Mouse (Mus musculus) kidney, embryonic 15.5 days (tissue): ENCODE measurements at regions not wholly inside any gene's neighbourhood (a gene's known extent, or its start where the extent isn't known, plus 50 kb on each side); places are given as distances from the start of the nearest gene placed in this dataset.
A peak's percentile ranks its signal among the peaks of the same experiment; 100 is the strongest.

Experiments
- ATAC-seq: fragments of 200-750 bp; cut with Nextera tagmentation; replicated peaks from 2 replicates; pipeline ENCODE4 v1.8.0; 2017; ENCODE audit warnings: moderate TSS enrichment; ENCODE audit not compliant: low FRiP score
- H3K27ac ChIP-seq: fragments of 300-500 bp; sonication (generic); 2 replicates; pipeline ENCODE4 v1.5.1; 2015; ENCODE audit warnings: mild to moderate bottlenecking, inconsistent platforms
- H3K27me3 ChIP-seq: fragments of 300-500 bp; sonication (generic); 2 replicates; pipeline ENCODE4 v1.6.1; 2015; ENCODE audit warnings: inconsistent platforms
- H3K36me3 ChIP-seq: fragments of 300-500 bp; sonication (generic); 2 replicates; pipeline ENCODE4 v1.6.1; 2015; ENCODE audit warnings: inconsistent platforms
- H3K4me1 ChIP-seq: fragments of 300-500 bp; sonication (generic); 2 replicates; pipeline ENCODE4 v1.6.1; 2015; ENCODE audit warnings: inconsistent platforms
- H3K4me2 ChIP-seq: fragments of 300-500 bp; sonication (generic); 2 replicates; pipeline ENCODE4 v1.6.1; 2015; ENCODE audit warnings: moderate library complexity, mild to moderate bottlenecking, inconsistent platforms
- H3K4me3 ChIP-seq: fragments of 300-500 bp; sonication (generic); replicated peaks from 2 replicates; pipeline ENCODE4 v1.5.1; 2015; ENCODE audit warnings: mild to moderate bottlenecking, inconsistent platforms
- H3K9ac ChIP-seq: fragments of 300-500 bp; sonication (generic); 2 replicates; pipeline ENCODE4 v1.6.1; 2015; ENCODE audit warnings: mild to moderate bottlenecking, inconsistent platforms
- H3K9me3 ChIP-seq: fragments of 300-500 bp; sonication (generic); replicated peaks from 2 replicates; pipeline ENCODE4 v1.6.1; 2016; ENCODE audit warnings: inconsistent platforms
- WGBS: fragments of 180-500 bp; shearing (Covaris S2); methylation state at CpG from one replicate; pipeline ENCODE4 v1.1.7; 2015; ENCODE audit warnings: mixed read lengths; 5-methylcytosine and 5-hydroxymethylcytosine counted together

DNA sequence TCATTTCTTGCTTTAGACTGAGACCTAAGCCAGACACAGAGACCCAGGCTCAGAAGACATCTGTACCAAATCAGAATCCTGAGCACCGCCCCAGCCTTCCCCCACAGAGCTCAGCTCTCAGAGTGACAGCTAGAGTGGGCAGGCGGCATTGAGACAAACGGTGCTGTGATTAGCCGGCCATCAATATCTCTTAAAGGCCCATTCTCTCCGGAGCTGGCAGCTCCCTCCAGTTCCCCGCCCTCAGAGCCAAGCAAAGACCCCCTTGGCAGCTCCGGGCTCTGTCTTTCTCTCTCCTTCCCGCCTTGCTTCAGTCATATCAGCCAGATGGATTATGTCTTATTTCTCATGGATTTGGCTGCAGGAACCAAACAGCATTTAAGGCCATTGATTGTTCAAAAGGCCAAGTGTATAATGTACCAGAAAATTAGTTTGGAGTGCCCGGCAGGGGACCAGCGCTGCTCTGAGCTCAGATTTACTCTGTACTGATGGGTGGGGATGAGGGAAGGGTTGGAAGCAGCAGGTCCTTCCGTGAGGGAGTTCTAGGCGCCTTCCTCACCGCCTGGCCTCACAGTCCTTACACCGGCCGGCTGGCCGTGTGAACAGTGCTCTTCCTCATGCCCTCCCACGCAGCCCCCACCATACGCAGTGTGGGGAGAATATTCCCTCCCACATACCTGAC lies 109.0 kb upstream of the Thy1 start:
- 12% methylated on average over 18 of the region's 18 CpGs for WGBS
- Histone ChIP-seq H3K4me2 (0 out of 2 replicates have a peak overlapping the region, but pooled peaks have one; percentile 21), H3K4me3 (no peak overlapping the region), H3K9me3 (no peaks in the 10 kb centered on the region), H3K4me1 (peaks cover 26% of the 10 kb centered on the region), H3K36me3 (no peaks in the 10 kb centered on the region), H3K9ac (no peak overlapping the region), H3K27me3 (peaks cover 23% of the 10 kb centered on the region), H3K27ac (no peak overlapping the region)
- ATAC-seq, result peak; percentile 40; the same call in 1 of the 2 replicates

- H3K9ac ChIP-seq, result no peak overlapping the region
- peaks cover 23% of the 10 kb centered on the region for H3K27me3 ChIP-seq
- 4% methylated on average over 5 of the region's 5 CpGs for WGBS
- H3K27ac ChIP-seq, result no peak overlapping the region
- no peaks in the 10 kb centered on the region for H3K9me3 ChIP-seq
- peak; percentile 85 for ATAC-seq
- peaks cover 21% of the 10 kb centered on the region for H3K4me1 ChIP-seq
- no peaks in the 10 kb centered on the region for H3K36me3 ChIP-seq
- 0 out of 2 replicates have a peak overlapping the region, but pooled peaks have one; percentile 21 for H3K4me2 ChIP-seq
- H3K4me3 ChIP-seq, result no peak overlapping the region
Observed at GRCm38 (mm10) chr9:43934691-43935064, 108.5 kb upstream of the Thy1 start.

DNA sequence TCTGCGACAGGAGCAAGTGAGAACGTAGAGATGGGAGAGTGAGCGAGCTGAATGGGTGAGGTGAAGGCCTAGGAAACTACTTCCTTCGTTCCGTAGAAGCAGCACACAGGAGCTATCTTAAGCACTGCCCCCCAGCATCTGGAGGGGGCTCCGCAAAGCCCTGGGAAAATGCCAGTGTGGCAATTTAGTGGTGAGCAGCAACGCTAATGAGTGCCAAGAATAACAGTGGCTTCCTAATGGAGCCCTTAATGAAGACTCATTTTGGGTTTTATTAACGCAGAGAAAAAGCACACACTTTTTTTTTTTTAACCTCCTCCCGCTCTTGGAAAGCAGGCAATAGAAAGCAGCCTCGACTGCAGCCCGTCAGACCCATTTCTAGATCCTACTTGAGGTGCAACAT lies 103.8 kb upstream of the Thy1 start:
- WGBS, result 61% methylated on average over 11 of the region's 11 CpGs
- no peak for ATAC-seq
- H3K4me3 ChIP-seq, result no peak overlapping the region
- H3K4me1 ChIP-seq, result peaks cover 6% of the 10 kb centered on the region
- H3K36me3 ChIP-seq, result no peaks in the 10 kb centered on the region
- H3K9ac ChIP-seq, result no peak overlapping the region
- H3K27ac ChIP-seq, result no peak overlapping the region
- peaks cover 14% of the 10 kb centered on the region for H3K27me3 ChIP-seq
- H3K9me3 ChIP-seq, result no peaks in the 10 kb centered on the region
- H3K4me2 ChIP-seq, result no peak overlapping the region

- Histone ChIP-seq H3K9me3 (no peaks in the 10 kb centered on the region), H3K4me3 (no peak overlapping the region)
- 83% methylated on average over 5 of the region's 5 CpGs for WGBS
Observed at GRCm38 (mm10) chr9:43942147-43942546, 101.0 kb upstream of the Thy1 start.

DNA sequence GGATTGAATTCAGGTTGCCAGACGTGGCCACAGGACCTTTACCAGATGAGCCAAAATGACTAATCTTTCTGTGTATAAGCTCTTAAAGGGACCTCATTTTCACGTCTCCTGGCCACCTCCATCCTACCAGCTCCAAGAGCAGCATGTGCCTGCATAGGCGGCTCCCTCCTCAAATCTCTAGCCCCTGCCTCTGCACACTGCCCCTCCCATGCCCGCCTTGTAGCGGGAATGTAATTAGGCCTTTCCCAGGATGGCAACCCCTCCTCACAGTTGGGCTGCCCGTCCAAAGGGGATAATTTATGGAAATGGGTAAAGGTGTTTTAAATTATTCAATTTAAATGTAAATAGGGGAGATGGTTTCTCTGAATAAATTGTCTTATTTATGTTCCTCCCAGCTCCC lies 99.7 kb upstream of the Thy1 start:
- Histone ChIP-seq H3K9ac (no peak overlapping the region), H3K4me3 (no peak overlapping the region), H3K4me2 (no peak overlapping the region), H3K27me3 (0 out of 2 replicates have a peak, but pooled peaks cover under 1% of the 10 kb centered on the region), H3K36me3 (no peaks in the 10 kb centered on the region), H3K27ac (no peak overlapping the region), H3K4me1 (peaks cover 14% of the 10 kb centered on the region), H3K9me3 (no peaks in the 10 kb centered on the region)
- WGBS, result 37% methylated on average over 6 of the region's 6 CpGs
- no peak for ATAC-seq

More at GRCm38 (mm10) chr9:43942147-43942546, 101.0 kb upstream of the Thy1 start:
- no peak overlapping the region for H3K27ac ChIP-seq
- no peak overlapping the region for H3K9ac ChIP-seq
- H3K36me3 ChIP-seq, result no peaks in the 10 kb centered on the region
- H3K27me3 ChIP-seq, result peaks cover 6% of the 10 kb centered on the region; the same call in 1 of the 2 replicates
- no peak for ATAC-seq
- peaks cover 7% of the 10 kb centered on the region for H3K4me1 ChIP-seq
- H3K4me2 ChIP-seq, result no peak overlapping the region

DNA sequence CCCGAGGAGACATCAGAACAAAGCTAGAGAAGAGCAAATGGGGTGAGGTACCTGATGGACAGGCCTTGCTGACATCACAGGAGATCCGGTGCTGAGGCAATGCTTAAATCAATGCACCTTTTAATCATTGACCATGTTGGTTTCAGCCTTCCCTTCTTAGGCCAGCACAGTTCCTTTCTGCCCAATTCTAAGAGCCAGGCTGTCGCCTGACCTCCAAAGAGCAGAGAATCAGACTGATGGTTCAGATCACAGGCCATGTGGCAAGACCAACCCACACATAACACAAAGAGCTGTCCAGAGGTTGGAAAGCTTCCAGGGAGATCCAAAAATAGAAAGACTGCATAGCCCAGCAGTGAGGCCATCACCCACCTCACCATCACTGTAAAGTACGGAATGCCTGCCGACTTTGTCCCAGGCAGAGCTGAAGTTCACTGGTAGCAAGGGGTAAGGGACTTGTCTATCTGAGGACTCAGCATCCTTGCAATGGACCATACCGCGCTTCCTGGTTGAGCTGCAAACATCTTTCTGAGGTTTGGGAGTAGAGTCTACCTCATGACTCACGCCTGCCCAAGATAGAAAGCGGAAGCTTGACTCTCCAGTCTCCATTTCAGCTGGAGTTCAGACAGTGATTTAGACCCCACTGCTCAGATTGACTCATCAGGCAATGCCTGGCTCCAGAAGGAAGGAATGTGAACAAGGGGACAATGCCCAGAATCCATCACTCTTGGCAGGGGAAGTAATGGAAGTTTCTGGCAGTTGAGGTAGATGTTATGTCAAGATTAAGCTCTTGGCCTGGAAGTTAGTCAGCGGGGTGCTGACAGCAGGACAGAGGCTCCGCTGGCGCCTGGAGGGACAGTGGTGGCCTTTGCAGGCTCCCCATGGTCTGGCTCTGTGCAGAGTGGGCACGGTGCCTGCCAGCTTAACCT lies 98.1 kb upstream of the Thy1 start:
- H3K9ac ChIP-seq, result no peak overlapping the region
- H3K4me2 ChIP-seq, result no peak overlapping the region
- ATAC-seq, result no peak
- no peaks in the 10 kb centered on the region for H3K9me3 ChIP-seq
- H3K36me3 ChIP-seq, result no peaks in the 10 kb centered on the region
- no peaks in the 10 kb centered on the region for H3K27me3 ChIP-seq
- peaks cover 14% of the 10 kb centered on the region for H3K4me1 ChIP-seq
- no peak overlapping the region for H3K27ac ChIP-seq
- WGBS, result 76% methylated on average over 13 of the region's 13 CpGs
- no peak overlapping the region for H3K4me3 ChIP-seq

DNA sequence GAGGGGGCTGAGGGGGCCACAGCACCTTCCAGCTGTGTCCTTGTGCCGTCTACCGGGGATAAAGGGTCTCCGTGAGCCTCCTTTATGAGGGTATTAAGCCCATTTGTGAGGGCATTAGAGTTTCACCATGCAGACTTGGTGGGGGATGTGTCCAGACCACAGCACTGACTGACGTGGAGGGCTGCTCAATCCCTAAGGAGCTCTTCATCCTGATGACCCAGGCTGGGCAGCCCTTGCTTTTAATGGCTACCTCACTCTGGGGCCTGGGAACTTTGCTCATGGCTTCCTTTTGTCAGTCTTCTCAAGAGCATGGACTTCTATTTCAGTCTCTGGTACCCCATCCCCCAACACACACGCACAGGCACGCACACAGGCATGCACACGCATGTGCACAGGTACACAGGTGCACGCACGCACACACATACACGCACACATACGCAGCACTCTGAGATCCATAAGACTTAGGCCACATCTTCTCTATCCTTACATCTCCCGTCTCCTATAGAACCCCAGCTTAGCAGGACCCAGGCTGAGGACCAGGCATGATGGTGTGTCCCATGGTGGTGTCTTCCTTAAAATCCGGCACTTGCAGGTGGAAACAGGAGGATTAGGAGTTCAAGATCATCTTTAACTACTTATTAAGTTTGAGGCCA lies 97.1 kb upstream of the Thy1 start:
- H3K4me2 ChIP-seq, result no peak overlapping the region
- no peaks in the 10 kb centered on the region for H3K36me3 ChIP-seq
- no peak for ATAC-seq
- H3K4me3 ChIP-seq, result no peak overlapping the region
- no peak overlapping the region for H3K27ac ChIP-seq
- peaks cover 14% of the 10 kb centered on the region for H3K4me1 ChIP-seq
- no peak overlapping the region for H3K9ac ChIP-seq
- WGBS, result 81% methylated on average over 13 of the region's 13 CpGs
- H3K27me3 ChIP-seq, result no peaks in the 10 kb centered on the region
- no peaks in the 10 kb centered on the region for H3K9me3 ChIP-seq

- Histone ChIP-seq H3K4me2 (no peak overlapping the region), H3K9ac (no peak overlapping the region), H3K4me1 (peaks cover 14% of the 10 kb centered on the region), H3K27me3 (no peaks in the 10 kb centered on the region), H3K4me3 (no peak overlapping the region), H3K27ac (0 out of 2 replicates have a peak overlapping the region, but pooled peaks have one; percentile 16), H3K36me3 (no peaks in the 10 kb centered on the region), H3K9me3 (no peaks in the 10 kb centered on the region)
- 29% methylated on average over 5 of the region's 5 CpGs for WGBS
- peak; percentile 36; the same call in 1 of the 2 replicates for ATAC-seq
Observed at GRCm38 (mm10) chr9:43947089-43947488, 96.1 kb upstream of the Thy1 start.

GRCm38 (mm10) chr9:43947490-43948150 lies 95.6 kb upstream of the Thy1 start:
- Histone ChIP-seq H3K27ac (no peak overlapping the region), H3K4me1 (peaks cover 14% of the 10 kb centered on the region), H3K27me3 (no peaks in the 10 kb centered on the region), H3K9ac (no peak overlapping the region), H3K4me2 (no peak overlapping the region), H3K9me3 (no peaks in the 10 kb centered on the region), H3K36me3 (no peaks in the 10 kb centered on the region), H3K4me3 (no peak overlapping the region)
- 7% methylated on average over 11 of the region's 11 CpGs for WGBS
- peak; percentile 58; the same call in 1 of the 2 replicates for ATAC-seq

DNA sequence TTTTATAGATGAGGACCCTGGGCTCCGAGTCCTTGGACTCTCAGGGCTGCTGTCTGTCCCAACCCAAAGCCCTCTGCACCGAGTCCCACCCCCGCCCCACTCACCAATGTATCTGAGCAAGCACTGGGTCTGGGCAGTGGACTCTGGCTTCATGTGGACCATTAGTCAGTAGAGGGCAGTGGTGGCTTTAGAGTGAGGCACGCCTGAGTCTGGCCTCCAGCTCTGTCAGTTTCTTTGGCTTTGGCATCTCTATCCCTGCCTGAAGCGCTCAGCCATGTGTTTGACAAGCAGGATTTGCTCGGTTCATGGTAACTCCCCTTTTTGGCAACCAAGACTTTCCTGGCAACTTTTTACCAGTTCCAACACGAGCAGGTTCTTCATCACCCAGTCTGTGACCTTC lies 90.1 kb upstream of the Thy1 start:
- Histone ChIP-seq H3K4me2 (no peak overlapping the region), H3K36me3 (no peaks in the 10 kb centered on the region), H3K9me3 (no peaks in the 10 kb centered on the region), H3K27ac (no peak overlapping the region), H3K27me3 (no peaks in the 10 kb centered on the region), H3K9ac (no peak overlapping the region), H3K4me3 (no peak overlapping the region), H3K4me1 (no peaks in the 10 kb centered on the region)
- WGBS, result 31% methylated on average over 7 of the region's 7 CpGs
- ATAC-seq, result no peak

DNA sequence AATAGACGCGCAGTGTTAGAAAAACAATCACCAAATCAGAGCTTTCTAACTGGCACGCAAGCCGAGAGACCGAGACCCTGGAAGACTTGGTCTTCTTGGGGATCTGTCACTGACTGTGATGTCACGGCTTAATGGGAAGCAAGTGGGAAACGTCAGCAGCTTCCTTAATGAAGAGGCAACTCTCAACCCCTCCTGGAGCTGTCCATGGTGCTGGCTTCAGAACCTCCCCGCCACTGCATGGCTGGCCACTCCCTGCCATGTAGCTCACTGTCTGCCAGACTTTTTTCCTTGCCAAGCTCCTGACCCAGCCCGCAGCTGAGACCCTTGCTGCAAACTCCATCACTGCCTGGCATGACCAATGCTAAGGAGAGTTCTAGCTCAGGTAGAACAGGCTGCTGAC lies 83.6 kb upstream of the Thy1 start:
- Histone ChIP-seq H3K4me1 (no peaks in the 10 kb centered on the region), H3K9me3 (no peaks in the 10 kb centered on the region), H3K36me3 (no peaks in the 10 kb centered on the region), H3K27me3 (peaks cover 11% of the 10 kb centered on the region), H3K27ac (no peak overlapping the region), H3K4me3 (no peak overlapping the region), H3K4me2 (no peak overlapping the region), H3K9ac (no peak overlapping the region)
- ATAC-seq, result no peak
- WGBS, result 21% methylated on average over 9 of the region's 9 CpGs
